Mouse (Mus musculus) liver, adult 2 months (tissue): Measurements from ENCODE around the gene Csde1. TPM values are rescaled to one million over a fixed set of nuclear protein-coding genes. Genes with fewer than 3 reads are reported as not detected.

Experiments used
- DNase-seq: peaks from one replicate; pipeline ENCODE4 v3.0.0-alpha.2; 2011; ENCODE audit warnings: low read depth, low spot score; ENCODE audit errors: extremely low read depth
- H3K27ac ChIP-seq: fragments of 200-500 bp; replicated peaks from 2 replicates; pipeline ENCODE4 v1.5.1; 2012; ENCODE audit warnings: low read depth, mild to moderate bottlenecking, control low read depth, inconsistent platforms, low read length; ENCODE audit not compliant: insufficient read depth
- H3K27me3 ChIP-seq: fragments of 200-500 bp; 2 replicates; pipeline ENCODE4 v1.6.1; 2012; ENCODE audit warnings: mild to moderate bottlenecking, moderate library complexity, low read length, inconsistent platforms; ENCODE audit not compliant: control insufficient read depth, insufficient read depth
- H3K36me3 ChIP-seq: fragments of 200-500 bp; 2 replicates; pipeline ENCODE4 v1.6.1; 2012; ENCODE audit warnings: low read length, inconsistent platforms; ENCODE audit not compliant: control insufficient read depth, insufficient read depth
- H3K4me1 ChIP-seq: fragments of 200-500 bp; 2 replicates; pipeline ENCODE4 v1.6.1; 2011; ENCODE audit warnings: low read length; ENCODE audit not compliant: control insufficient read depth, insufficient read depth
- H3K4me3 ChIP-seq: fragments of 200-500 bp; 2 replicates; pipeline ENCODE4 v1.5.1; 2011; ENCODE audit warnings: low read depth, mild to moderate bottlenecking, control low read depth, low read length, moderate library complexity; ENCODE audit not compliant: insufficient read depth
- H3K79me2 ChIP-seq: fragments of 200-500 bp; 2 replicates; pipeline ENCODE4 v1.6.1; 2012; ENCODE audit warnings: inconsistent platforms, mild to moderate bottlenecking, low read length, moderate library complexity; ENCODE audit not compliant: control insufficient read depth, insufficient read depth
- H3K9ac ChIP-seq: fragments of 200-500 bp; 2 replicates; pipeline ENCODE4 v1.6.1; 2012; ENCODE audit warnings: low read depth, mild to moderate bottlenecking, control low read depth, inconsistent platforms, low read length
- CTCF ChIP-seq: fragments of 200-500 bp; IDR thresholded peaks from 2 replicates; pipeline ENCODE4 v1.5.1; 2011; ENCODE audit warnings: low read depth, low read length, control low read depth
- POLR2A ChIP-seq: fragments of 200-500 bp; IDR thresholded peaks from 2 replicates; pipeline ENCODE4 v1.6.1; 2011; ENCODE audit warnings: low read length, control low read depth; ENCODE audit not compliant: insufficient read depth; ENCODE audit errors: extremely low read depth
- WGBS: fragments of 180-500 bp; shearing (Covaris S2); methylation state at CpG from one replicate; pipeline ENCODE4 v1.1.7; 2018; 5-methylcytosine and 5-hydroxymethylcytosine counted together
- polyA plus RNA-seq: library from polyadenylated mRNA; depleted of rRNA; stranded (reverse); fragments of >200 nt; gene quantifications from 2 replicates; pipeline ENCODE4 v1.2.3, GENCODE M21; 2012
- total RNA-seq: library from RNA; depleted of rRNA; stranded (reverse); fragments of >200 nt; gene quantifications from 2 replicates; pipeline ENCODE4 v1.2.3, GENCODE M21; 2014

The Csde1 gene
- total and polyA plus RNA-seq, 2 experiments = 16.7 to 237 TPM

- Histone ChIP-seq H3K27ac (no peak overlapping the region), H3K4me3 (no peak overlapping the region), H3K9ac (no peak overlapping the region), H3K27me3 (no peaks in the 10 kb centered on the region), H3K36me3 (peaks cover 65% of the 10 kb centered on the region), H3K79me2 (peaks cover 5% of the 10 kb centered on the region; the same call in 1 of the 2 replicates), H3K4me1 (no peaks in the 10 kb centered on the region)
- no peak for DNase-seq
- no peak for TF ChIP-seq CTCF
- TF ChIP-seq POLR2A = no peak
- 72% methylated on average over 1 of the region's 1 CpGs for WGBS
Observed at GRCm38 (mm10) chr3:103040861-103041379, 20.7 kb downstream of the Csde1 start.

GRCm38 (mm10) chr3:103056016-103056595 lies 35.9 kb downstream of the Csde1 start:
- H3K4me1 ChIP-seq = peaks cover 4% of the 10 kb centered on the region; the same call in 1 of the 2 replicates
- no peak overlapping the region for H3K27ac ChIP-seq
- WGBS = 87% methylated on average over 5 of the region's 5 CpGs
- H3K27me3 ChIP-seq = no peaks in the 10 kb centered on the region
- TF ChIP-seq POLR2A (no peak), CTCF (no peak)
- H3K9ac ChIP-seq = no peak overlapping the region
- no peaks in the 10 kb centered on the region; the same call in 1 of the 2 replicates for H3K79me2 ChIP-seq
- peaks cover 52% of the 10 kb centered on the region for H3K36me3 ChIP-seq
- DNase-seq = peak; percentile 10
- H3K4me3 ChIP-seq = no peak overlapping the region

- Histone ChIP-seq H3K4me3 (peak overlapping the region; percentile 96), H3K36me3 (peaks cover 46% of the 10 kb centered on the region), H3K9ac (peak overlapping the region; percentile 70), H3K27me3 (no peaks in the 10 kb centered on the region), H3K27ac (peak overlapping the region; percentile 47; the same call in 1 of the 2 replicates), H3K4me1 (peaks cover 4% of the 10 kb centered on the region; the same call in 1 of the 2 replicates), H3K79me2 (no peaks in the 10 kb centered on the region; the same call in 1 of the 2 replicates)
- no peak for TF ChIP-seq CTCF
- TF ChIP-seq POLR2A = no peak
- 6% methylated on average over 10 of the region's 10 CpGs for WGBS
- DNase-seq = no peak
Observed at GRCm38 (mm10) chr3:103057752-103058151, 37.5 kb downstream of the Csde1 start.

GRCm38 (mm10) chr3:103058207-103059157 lies 38.3 kb downstream of the Csde1 start, which contains the start of gene Nras:
Nras (plus strand) TSS chr3:103058285.
- Histone ChIP-seq H3K79me2 (no peaks in the 10 kb centered on the region; the same call in 1 of the 2 replicates), H3K36me3 (peaks cover 48% of the 10 kb centered on the region), H3K9ac (peak within 1 kb of the TSS; percentile 79), H3K4me3 (peak within 1 kb of the TSS; percentile 96), H3K4me1 (peaks cover 4% of the 10 kb centered on the region; the same call in 1 of the 2 replicates), H3K27me3 (no peaks in the 10 kb centered on the region), H3K27ac (peak within 1 kb of the TSS; percentile 81)
- TF ChIP-seq POLR2A = peak; percentile 28; the same call in 1 of the 2 replicates
- TF ChIP-seq CTCF = no peak
- peak; percentile 66 for DNase-seq
- WGBS = 2% methylated on average over 46 of the region's 46 CpGs

GRCm38 (mm10) chr3:103066927-103067326 lies 46.7 kb downstream of the Csde1 start:
- 87% methylated on average over 8 of the region's 8 CpGs for WGBS

More at GRCm38 (mm10) chr3:103066927-103067326, 46.7 kb downstream of the Csde1 start:
- H3K27ac ChIP-seq = no peak overlapping the region
- TF ChIP-seq CTCF (no peak), POLR2A (no peak)
- peaks cover 50% of the 10 kb centered on the region for H3K36me3 ChIP-seq
- no peak overlapping the region for H3K9ac ChIP-seq
- H3K79me2 ChIP-seq = no peaks in the 10 kb centered on the region
- no peaks in the 10 kb centered on the region for H3K27me3 ChIP-seq
- H3K4me3 ChIP-seq = no peak overlapping the region
- DNase-seq = no peak
- H3K4me1 ChIP-seq = no peaks in the 10 kb centered on the region
